Mouse (Mus musculus): ENCODE measurements around the gene Toe1. TPM values are rescaled to one million over a fixed set of nuclear protein-coding genes. Genes with fewer than 3 reads are reported as not detected.

Toe1 gene
- total RNA-seq, 2 experiments from 2014 or later: 5.6 to 5.7 TPM

Other genes with a start within 250 kb of the Toe1 start
- 10 to 100 TPM; 26.3 to 30.8 TPM for gene Gpbp1l1, start 250.0 kb downstream of the Toe1 start, total RNA-seq (2021)
- 1 to 10 TPM; 1.5 to 1.8 TPM for gene Ccdc17, start 211.0 kb downstream of the Toe1 start, total RNA-seq (2021)
- gene Nasp, start 179.7 kb downstream of the Toe1 start, total RNA-seq (2021): 10 to 100 TPM; 16.2 to 17.4 TPM
- gene Akr1a1, start 156.0 kb downstream of the Toe1 start, total RNA-seq (2021): 100 to 1,000 TPM; 226 to 247 TPM
- gene Prdx1, start 122.1 kb downstream of the Toe1 start, total RNA-seq (2021): 100 to 1,000 TPM; 211 to 229 TPM
- 10 to 100 TPM; 25.5 to 28.9 TPM for gene Mmachc, start 99.2 kb downstream of the Toe1 start, total RNA-seq (2021)
- gene Ccdc163, start 99.1 kb downstream of the Toe1 start, total RNA-seq (2021): 1 to 10 TPM; 3.9 to 4.0 TPM
- 1 to 10 TPM; 1.8 to 2.5 TPM for gene Tesk2, start 86.7 kb downstream of the Toe1 start, total RNA-seq (2021)
- gene Mutyh, start 83 bp upstream of the Toe1 start, total RNA-seq (2021): 1 to 10 TPM in 1 of 2 experiments, under 1 TPM in 1; 1.00 to 1.6 TPM
- gene Hpdl, start 14.1 kb upstream of the Toe1 start, total RNA-seq (2021): 1 to 10 TPM; 2.7 to 2.9 TPM
- gene Zswim5, start 69.7 kb upstream of the Toe1 start, total RNA-seq (2021): under 1 TPM; 0.11 to 0.23 TPM
- gene Urod, start 186.8 kb upstream of the Toe1 start, total RNA-seq (2021): 10 to 100 TPM; 52.3 to 60.4 TPM
- gene Hectd3, start 187.7 kb upstream of the Toe1 start, total RNA-seq (2021): 10 to 100 TPM; 12.6 to 14.7 TPM
- 10 to 100 TPM; 22.0 to 24.8 TPM for gene Eif2b3, start 211.8 kb upstream of the Toe1 start, total RNA-seq (2021)